Mouse (Mus musculus) layer of hippocampus, postnatal 36 days (tissue): Measurements from ENCODE around the gene 1110004F10Rik. TPM values are rescaled to one million over a fixed set of nuclear protein-coding genes. Genes with fewer than 3 reads are reported as not detected.
"Not testable (repeated sequence)": the region's sequence is repeated elsewhere in the genome, so short reads cannot be mapped to it uniquely, and the experiment has no call there.

Experiments
- DNase-seq, 2 experiments: peaks; one replicate each; pipeline ENCODE4 v3.0.0; 2022
- total RNA-seq, 2 experiments: library from RNA; stranded (reverse); gene quantifications; 2 replicates each; pipeline ENCODE4 v1.2.3; 2021

Gene 1110004F10Rik
- 100 to 1,000 TPM; 101 to 103 TPM for total RNA-seq

GRCm38 (mm10) chr7:116039196-116039537 is at the start of gene 1110004F10Rik:
Gene 1110004F10Rik, plus strand, starts transcription at chr7:116039397.
- peak in 1 of 2 experiments; percentile 9 for DNase-seq

- no peak for DNase-seq
These were observed 36.5 kb upstream of the 1110004F10Rik start for GRCm38 (mm10) chr7:116002726-116003125.

GRCm38 (mm10) chr7:116029991-116030390 is 9.2 kb upstream of the 1110004F10Rik start:
- DNase-seq: peak in 1 of 2 experiments; percentile 7

DNA sequence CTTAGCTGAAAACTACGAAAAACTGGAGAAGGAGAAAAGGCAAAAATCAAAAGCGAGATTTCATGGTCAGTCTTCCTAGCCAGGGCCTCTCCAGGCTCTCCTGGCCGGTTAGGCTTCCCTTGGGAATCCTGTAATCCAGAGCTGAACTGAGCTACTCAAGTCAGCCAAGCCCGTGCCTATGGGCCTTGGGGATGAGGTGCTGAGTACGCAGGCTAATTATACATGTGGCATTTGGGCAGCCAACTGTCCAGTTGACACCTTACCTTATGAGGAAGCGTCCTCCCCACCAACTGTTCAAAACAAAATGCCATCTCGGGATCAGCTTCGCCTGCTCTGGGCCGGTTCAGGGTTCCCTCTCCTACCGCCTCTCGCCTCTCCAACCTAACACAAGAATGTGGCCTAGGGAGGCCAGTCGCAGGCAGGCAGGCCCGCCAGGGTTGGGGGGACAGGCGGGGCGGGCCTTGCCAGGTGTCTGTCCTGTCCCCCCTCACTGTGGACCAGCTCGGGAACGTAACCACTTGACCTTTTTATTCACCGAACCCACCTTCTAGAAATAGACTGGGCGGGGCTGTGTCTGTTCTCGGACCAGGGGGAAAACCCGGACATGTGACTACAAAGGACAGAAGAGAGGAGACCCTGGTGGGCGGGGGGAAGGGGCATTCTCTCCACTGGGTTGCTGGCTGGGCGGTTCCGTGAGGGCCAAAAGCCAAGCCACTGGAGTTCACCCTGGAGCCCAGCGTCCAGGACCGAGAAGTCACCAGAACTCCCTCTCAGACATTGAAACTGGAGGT is 8.4 kb upstream of the 1110004F10Rik start:
- DNase-seq: peak in 1 of 2 experiments; percentile 20

DNA sequence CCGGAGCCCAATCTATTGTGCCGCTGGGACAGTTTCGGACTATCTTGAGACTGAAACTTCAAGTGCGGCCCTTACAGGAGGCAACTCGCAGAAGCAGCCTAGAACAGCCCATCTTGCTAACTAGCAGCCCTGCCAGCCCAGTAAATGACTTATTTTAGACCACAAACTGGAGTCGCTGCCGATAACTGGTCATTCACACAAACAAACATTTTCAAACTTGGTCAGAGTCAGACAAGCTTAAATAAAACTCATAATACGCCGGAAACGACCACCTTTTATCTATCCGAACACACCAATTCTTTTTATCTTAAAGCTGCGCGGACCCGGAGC is 7.8 kb upstream of the 1110004F10Rik start:
- no peak for DNase-seq

DNA sequence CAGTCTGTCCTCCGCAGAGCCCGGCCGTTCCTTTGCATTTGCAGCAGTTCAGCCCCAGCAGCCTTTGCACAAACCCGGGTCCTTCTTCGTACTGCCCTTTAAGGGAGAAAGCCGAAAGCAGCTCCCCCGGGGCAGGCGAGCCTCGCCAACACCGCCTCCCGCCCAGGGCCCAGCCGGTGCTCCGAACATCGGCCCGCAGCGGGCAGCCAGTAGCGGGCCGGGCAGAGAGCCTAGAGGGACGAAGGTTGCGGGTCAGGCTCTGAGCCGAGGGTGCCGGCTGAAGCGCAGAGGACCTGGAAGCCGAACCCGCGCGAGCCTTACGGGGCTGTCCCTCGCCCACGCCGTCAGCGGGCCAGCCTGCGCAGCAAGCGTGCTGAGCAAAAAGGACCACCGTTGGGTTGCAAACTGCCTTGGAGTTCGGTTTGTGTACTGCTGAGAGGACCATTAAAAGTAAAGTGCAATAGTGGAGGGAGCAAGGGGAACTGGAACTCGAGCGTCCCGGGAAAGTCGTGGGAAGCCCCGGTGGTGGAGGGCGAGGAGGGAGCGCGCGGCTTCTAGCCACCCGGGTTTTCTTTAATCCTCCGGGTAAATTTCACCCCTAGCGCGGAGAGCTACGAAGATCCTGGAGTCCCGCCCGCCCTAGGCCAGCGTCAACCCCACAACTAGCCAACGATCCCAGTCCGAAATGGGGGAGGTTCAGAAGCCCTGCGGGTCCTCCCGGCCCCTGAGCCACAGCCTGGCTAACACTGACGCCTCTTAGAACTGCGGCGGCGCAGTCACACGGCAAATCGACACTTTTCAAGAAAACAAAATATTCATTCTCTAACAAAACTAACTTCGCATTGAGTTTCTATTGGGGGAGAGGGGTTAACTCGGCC is 7.2 kb upstream of the 1110004F10Rik start:
- peak; percentile 26 to 30 for DNase-seq

DNA sequence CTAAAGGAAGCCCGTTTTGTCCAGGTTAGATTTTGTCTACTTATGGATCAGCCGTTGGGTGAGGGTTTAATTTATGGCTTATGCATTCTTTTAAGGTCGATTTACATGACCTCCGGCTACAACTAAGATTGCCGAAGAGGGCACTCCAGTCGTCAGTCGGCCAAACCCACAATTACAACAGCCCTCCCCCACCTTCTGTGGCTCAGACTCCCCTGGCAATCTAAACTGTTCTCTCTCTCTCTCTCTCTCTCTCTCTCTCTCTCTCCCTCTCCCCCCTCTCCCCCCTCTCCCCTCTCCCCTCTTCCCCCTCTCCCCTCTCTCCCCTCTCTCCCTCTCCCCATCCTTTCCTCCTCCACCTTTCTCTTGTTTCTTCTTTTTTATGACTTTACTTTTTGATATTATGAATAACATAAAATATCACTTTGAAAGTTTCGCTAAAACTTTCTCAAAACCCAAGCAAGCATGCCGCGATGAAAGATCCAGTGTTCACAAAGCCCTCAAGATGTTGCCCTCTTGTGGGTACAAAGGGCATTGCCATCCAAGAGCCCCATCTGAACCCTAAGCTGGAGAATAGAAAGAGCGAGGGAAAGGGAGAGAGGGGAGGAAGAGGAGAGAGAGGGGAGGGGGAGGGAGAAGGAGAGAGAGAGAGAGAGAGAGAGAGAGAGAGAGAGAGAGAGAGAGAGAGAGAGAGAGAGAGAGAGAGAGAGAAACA is 6.4 kb upstream of the 1110004F10Rik start:
- DNase-seq: peak; percentile 45 to 52

DNA sequence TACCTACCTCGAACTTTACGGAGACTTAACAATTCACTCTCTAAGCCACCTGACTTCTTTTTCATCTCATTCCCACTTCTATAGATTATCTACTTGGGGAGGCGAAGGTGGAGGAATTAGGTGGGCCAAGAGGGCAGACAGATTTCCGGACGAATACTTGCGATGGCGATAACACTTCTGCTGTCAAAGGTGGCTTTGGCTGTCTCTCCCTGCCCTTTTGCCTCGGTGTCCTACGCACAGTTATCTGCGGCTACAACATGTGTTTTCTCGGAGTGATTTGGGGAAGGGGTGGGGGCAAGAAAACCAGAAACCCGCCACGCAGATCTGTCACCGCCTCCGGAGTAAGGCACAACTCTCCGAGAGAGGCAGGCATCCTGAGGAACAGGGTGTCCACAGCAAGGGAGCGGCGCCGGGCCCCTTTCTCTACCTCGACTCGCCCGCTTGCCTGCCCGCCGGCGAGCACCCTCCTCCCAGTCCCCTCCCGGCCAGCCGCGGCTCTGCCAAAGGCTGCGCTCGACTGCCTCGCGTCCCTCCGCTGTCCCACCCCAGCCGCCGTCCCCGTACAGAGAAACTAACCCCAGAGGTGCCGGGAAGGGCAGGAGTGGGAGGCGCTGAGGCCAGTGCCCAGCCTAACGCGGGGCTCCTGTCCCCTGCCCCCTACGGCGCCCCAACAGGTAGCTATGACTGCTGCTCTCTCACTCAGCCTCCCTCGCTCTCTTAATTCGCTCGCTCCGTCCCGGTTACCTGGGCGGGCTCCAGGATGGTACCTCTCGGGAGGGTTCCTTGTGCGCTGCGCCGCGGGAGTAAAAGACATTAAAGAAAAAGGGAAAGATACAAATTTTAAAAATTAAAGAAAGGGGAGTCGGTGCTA is 5.6 kb upstream of the 1110004F10Rik start:
- DNase-seq: peak; percentile 41 to 47

DNA sequence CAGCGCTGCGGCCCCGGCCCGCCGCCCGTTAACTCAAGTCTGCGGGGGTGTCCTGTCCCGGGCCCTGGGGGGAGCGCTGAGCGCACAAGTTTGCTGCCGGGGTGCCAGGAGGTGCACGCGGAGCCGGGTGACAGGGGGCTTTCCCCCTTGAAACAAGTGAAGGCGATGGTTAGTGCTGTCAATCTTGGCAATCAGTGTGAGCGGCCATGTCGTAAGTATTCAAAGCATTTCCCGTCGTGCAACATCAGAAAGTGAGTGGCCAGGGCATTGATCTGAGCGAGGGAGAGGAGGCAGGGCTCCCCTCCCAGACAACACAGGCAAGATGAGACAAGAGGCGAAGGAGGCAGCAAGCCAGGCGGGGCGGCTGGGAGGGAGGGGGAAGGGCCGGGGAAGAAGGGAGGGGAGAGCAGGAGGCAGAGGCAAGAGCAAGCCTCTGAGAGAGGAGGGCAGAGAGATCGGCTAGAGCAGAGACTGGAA is 4.9 kb upstream of the 1110004F10Rik start:
- DNase-seq: peak; percentile 22 to 28

DNA sequence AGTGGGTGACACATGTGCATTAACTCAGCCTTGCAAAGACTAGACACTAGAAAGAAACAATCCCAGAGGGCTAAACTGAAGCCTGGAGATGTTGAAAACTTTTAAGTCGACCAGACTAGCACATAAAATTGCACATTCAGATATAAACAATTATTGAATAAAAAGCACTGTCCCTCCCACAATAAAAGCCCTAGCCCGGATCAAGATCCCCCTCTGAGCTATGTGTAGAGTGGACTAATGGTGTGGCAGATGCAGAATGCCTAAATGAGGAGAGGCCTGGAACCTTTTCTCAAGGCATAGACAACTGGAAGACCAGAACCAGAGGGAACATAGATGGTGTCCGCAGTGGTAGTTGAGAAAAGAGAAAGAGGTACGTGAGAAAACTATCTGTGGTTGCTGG is 3.7 kb upstream of the 1110004F10Rik start:
- DNase-seq: no peak

DNA sequence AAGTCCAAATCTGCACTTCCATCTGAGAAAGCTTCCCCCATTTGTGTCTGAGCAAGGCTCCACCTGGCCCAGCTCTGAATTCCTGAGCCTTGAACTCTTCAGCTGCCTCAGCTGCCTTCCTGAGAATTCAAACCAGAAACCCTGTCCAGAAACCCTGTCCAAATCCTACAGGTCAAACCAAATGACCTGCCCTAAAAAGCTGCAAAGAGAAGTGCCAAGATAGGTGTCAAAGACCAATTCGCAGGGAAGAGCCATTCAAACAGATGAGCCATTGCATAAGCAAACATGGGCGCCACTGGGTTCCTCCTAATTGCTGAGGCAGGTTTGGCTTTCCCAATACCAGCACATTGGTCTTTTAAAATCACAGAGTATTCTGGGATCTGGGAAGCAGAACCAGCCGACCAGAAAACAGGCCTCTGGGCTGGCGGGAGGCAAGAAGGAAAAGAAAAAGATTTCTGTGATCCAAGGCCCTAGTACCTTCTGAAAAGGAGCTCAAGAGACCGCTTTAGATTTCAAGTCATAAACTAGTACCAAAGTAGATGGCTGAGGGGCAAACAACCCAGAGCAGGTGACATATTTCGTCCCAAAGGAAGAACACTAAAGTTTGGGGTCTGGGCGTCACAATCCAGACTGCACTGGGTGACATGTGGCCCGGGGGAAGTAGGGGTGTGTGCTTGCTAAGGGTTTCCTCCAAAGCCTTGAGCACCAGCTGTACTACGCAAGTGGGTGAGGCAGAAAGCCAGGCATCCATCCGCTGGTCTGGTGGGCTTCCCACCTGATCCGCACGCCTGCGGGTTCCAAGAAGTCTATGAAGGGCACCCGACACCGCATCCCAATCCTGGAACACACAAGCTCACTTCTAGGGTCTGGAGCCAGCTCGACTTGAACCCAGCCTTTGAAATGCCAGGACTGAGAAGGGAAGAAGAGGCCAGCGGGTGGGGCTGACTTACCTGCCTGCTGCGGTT is 2.3 kb upstream of the 1110004F10Rik start:
- DNase-seq: no peak

DNA sequence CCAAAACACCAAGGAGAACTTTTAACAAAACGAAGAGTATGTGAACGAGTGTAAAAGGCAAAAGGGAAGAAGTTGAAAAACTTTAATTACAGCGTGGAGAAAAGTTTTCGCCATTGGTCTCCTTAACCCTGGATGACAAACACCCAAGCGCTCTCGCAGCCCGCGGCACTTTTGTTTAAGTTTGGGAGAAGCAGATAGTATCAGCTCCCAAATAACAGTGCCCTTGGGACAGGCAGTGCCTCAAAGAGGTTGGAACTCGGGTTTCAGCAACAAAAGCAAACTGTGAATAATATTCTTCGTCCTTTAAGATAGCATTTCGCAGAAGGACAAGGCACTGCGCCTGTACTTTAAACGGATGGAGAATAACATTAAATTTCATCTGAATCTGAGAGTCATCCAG is 1.2 kb upstream of the 1110004F10Rik start:
- DNase-seq: no peak

DNA sequence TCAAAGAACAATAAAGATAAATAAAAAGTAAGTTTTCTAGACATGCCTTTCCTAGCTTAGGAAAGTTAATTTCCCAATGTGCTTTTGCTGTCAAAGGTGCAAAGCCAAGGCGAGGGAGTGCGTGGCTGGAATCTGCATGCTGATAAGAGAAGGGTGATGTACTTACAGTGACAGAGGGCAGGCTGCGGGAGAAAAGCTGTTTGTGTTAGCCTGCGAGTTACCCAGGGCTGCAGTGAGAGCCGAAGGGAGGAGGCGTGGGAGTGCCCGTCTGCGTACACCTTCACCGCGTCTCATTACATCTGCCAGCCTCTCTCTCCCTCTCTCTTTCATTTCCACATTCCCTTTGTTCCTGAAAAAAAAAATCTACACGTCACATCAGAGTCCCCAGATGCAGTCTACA is 686 bp upstream of the 1110004F10Rik start, which contains the start of gene Sox6:
TSS of gene Sox6 (minus strand) at position 286 of the 400 bp plus-strand sequence.
- DNase-seq: peak in 1 of 2 experiments; percentile 5

DNA sequence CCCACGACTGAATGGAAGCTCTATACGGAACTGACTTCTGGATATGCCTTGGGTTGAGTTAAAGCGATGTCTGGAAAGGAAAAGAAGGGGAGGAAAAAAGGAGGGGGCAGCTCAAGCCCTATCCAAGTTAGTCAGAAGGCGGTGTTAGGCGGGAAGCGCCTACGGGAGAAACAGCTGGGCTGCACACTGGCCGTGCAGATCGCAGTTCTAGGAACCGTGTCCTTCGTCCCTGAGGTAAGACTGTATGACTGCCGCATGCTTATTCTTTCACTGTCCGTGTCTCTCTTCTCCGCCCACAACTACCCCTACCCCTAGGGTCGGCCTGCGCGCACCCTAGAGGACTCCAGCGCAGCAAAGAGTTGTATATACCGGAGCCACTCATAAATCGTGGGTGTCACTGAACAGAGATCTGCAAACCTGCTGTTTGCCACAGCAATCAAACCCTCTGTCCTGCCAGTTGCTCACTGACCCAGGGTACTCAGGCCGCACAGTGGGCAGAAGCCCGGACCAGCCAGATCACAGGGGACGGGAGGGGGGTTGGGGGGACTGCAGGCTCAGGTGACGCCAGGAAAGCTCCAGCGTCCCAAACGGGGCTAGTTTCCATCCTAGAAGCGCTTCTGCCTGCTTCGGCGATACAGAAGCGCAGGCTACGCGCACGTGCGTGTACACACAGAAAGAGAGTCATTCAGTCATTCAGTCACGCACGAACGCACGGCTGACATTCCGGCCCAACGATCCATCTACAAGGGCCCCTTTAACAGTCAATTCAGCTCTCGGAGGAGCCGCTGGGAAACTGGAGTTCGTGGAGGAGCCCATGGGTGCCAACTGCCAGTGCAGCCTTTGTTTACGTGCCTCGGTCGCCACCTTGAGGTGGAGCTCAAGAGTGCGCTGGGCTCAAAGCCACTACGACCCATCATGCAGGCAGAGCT is 605 bp downstream of the 1110004F10Rik start:
- DNase-seq: peak; percentile 83 to 86

DNA sequence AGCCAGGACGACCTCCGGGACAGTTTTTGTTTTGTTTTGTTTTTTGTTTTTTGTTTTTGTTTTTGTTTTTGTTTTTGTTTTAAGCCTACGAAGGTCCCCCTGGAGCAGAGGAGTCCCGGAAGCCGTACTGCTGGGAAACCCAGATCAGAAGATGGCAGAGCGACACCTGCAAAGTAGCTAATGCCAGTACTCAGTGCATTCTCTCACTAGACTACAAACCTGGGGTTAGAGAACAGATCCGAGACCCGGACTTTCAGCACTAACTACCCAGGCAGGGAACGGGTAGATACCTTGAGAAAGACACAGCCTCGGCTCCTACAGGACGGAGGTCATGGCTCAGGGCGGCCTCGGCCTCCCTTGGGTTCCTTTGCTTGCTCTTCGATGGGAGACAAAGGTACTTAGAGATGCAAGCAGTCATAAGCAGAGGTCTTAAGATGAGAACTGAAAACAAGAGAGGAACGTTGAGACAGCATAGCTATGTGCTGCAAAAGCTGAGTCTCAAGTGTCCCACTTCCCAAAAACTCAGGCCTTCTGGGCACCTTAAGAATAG is 1.3 kb downstream of the 1110004F10Rik start:
- DNase-seq: no peak

GRCm38 (mm10) chr7:116060739-116061138 is 21.5 kb downstream of the 1110004F10Rik start:
- DNase-seq: no peak

DNA sequence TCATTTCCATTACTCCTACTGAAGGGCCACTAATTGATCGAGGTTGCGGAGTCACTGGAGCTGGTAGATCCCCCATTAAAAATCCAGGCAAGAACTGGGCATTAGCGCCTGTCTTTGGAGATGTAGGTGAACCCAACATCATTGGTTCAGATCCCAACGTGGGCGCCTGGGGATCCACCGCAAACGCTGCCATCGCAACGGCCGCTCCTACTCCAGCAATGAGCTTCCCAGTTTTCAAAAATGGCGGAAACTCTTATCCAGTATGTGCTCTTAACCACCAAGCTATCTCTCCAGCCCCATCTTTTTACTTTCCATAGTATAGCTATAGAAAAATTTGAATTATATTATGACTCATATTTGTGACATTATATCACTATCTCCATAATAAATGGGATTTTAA is 45.2 kb downstream of the 1110004F10Rik start, which contains the start of gene Gm4353:
TSS of gene Gm4353 (minus strand) at position 270 of the 400 bp plus-strand sequence.
- DNase-seq: not testable (repeated sequence)

- DNase-seq: peak; percentile 95
These were observed 53.7 kb downstream of the 1110004F10Rik start for GRCm38 (mm10) chr7:116092710-116093465.
